Mouse (Mus musculus) olfactory bulb, adult 2 months (tissue): ENCODE data around the gene Zmynd8. TPM values are rescaled to one million over a fixed set of nuclear protein-coding genes. Genes with fewer than 3 reads are reported as not detected.
A peak's percentile ranks its signal among the peaks of the same experiment; 100 is the strongest.

Source experiments
- H3K27ac ChIP-seq: fragments of 200-500 bp; 2 replicates; pipeline ENCODE4 v1.5.1; 2012; ENCODE audit warnings: low read depth, low read length; ENCODE audit not compliant: insufficient read depth
- H3K4me1 ChIP-seq: fragments of 200-500 bp; 2 replicates; pipeline ENCODE4 v1.6.1; 2012; ENCODE audit warnings: low read length; ENCODE audit not compliant: control insufficient read depth, insufficient read depth
- H3K4me3 ChIP-seq: fragments of 200-500 bp; 2 replicates; pipeline ENCODE4 v1.5.1; 2012; ENCODE audit warnings: mild to moderate bottlenecking, low read depth, low read length, moderate library complexity; ENCODE audit not compliant: insufficient read depth
- CTCF ChIP-seq: fragments of 200-500 bp; IDR thresholded peaks from 2 replicates; pipeline ENCODE4 v1.5.1; 2012; ENCODE audit warnings: low read depth, mild to moderate bottlenecking, low read length, moderate library complexity; ENCODE audit not compliant: insufficient read depth
- POLR2A ChIP-seq: fragments of 200-500 bp; IDR thresholded peaks from 2 replicates; pipeline ENCODE4 v1.6.1; 2012; ENCODE audit warnings: mild to moderate bottlenecking, low read depth, low read length, moderate library complexity; ENCODE audit not compliant: insufficient read depth
- WGBS: fragments of 180-500 bp; shearing (Covaris S2); methylation state at CpG from one replicate; pipeline ENCODE4 v1.1.7; 2018; 5-methylcytosine and 5-hydroxymethylcytosine counted together
- polyA plus RNA-seq: library from polyadenylated mRNA; stranded (reverse); fragments of >200 nt; gene quantifications from 2 replicates; pipeline ENCODE4 v1.2.4, GENCODE M21; 2012; ENCODE audit warnings: low replicate concordance; ENCODE audit not compliant: missing spikeins, insufficient read depth, insufficient read length

Gene Zmynd8
- polyA plus RNA-seq, 1 experiment = 440 TPM

DNA sequence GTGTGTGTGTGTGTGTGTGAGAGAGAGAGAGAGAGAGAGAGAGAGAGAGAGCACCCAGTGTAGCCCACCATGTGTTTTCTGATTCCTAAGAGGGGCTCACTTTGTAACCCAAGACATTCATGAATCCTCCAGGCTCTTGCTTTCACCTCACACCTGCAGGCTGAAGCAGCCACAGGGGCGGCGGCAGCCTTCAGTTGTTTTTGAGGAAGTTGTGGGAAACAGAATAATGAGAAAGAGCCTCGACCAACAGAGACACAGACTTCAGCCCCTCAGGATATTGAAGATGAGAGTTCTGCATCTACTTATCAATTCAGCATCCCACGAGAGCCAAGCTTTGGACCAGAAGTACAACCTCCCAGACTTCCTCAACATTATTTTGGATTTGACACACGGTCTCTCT lies 6.2 kb downstream of the Zmynd8 start:
- Histone ChIP-seq H3K4me1 (peaks cover 19% of the 10 kb centered on the region), H3K27ac (no peak overlapping the region), H3K4me3 (no peak overlapping the region)
- 82% methylated on average over 5 of the region's 5 CpGs for WGBS
- TF ChIP-seq POLR2A (no peak), CTCF (no peak)

DNA sequence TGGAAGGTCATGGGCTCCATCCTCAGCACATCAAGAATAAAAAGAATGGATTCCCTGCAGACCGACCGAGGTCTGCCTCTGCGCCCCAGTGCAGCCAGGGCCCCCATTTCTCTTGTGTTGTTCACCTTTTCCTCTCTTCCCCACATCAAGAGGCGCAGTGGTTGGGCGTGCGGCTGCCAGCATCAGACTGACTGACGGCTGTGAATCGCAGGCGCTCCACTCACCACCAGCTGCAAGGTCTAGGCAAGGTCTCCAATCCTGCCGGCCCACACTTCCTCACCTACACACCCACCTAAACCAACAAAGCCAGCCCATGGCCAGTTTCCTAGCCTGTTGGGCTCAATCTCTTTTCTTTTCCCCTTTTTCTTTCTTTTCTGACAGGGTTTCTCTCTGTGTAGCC lies 8.4 kb downstream of the Zmynd8 start:
- Histone ChIP-seq H3K27ac (no peak overlapping the region), H3K4me1 (peaks cover 40% of the 10 kb centered on the region), H3K4me3 (no peak overlapping the region)
- TF ChIP-seq POLR2A (no peak), CTCF (no peak)
- 92% methylated on average over 10 of the region's 10 CpGs for WGBS

DNA sequence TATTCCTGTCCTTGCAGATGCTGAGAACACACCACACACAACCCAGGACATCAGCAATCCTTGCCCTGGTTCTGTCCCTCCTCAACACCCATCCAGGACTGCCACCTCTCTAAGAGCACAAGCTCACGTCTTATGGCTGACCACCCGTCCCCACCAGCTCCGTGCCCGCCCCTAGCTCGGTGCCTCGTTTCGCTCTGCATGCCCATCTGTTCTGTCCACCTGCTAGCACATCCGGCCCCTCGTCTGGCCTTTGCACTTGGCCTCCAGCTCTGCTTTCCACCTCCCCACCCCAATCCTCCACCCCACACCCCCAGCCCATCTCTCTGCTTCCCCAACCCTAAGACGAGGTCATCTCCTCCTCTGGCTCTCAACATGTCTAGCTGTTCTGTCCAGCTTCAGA lies 8.9 kb downstream of the Zmynd8 start:
- WGBS = 93% methylated on average over 10 of the region's 10 CpGs
- no peak overlapping the region for H3K4me3 ChIP-seq
- 0 out of 2 replicates have a peak overlapping the region, but pooled peaks have one; percentile 16 for H3K27ac ChIP-seq
- peaks cover 45% of the 10 kb centered on the region for H3K4me1 ChIP-seq
- TF ChIP-seq POLR2A = no peak
- no peak for TF ChIP-seq CTCF

DNA sequence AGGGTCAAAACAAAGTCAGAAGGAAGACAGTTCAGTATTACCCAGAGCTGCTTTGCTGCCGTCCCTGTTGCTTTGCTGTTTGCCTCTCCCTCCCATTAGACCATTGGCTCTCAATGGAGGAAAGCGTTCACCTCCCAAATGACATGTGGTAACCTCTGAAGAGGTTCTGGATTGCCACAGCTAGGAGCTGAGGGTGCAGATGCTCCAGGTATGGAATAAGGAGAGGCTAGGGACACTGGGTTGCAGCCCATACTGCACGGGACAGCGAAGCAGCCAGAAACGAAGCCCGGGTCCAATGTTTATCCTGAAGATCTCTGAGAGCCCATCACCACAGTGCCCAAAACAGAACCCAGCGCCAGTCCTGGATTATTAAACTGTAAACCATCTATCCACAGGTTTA lies 9.6 kb downstream of the Zmynd8 start:
- Histone ChIP-seq H3K4me3 (no peak overlapping the region), H3K4me1 (peaks cover 48% of the 10 kb centered on the region), H3K27ac (peak overlapping the region; percentile 84)
- no peak for TF ChIP-seq POLR2A
- TF ChIP-seq CTCF = no peak
- 72% methylated on average over 7 of the region's 7 CpGs for WGBS

DNA sequence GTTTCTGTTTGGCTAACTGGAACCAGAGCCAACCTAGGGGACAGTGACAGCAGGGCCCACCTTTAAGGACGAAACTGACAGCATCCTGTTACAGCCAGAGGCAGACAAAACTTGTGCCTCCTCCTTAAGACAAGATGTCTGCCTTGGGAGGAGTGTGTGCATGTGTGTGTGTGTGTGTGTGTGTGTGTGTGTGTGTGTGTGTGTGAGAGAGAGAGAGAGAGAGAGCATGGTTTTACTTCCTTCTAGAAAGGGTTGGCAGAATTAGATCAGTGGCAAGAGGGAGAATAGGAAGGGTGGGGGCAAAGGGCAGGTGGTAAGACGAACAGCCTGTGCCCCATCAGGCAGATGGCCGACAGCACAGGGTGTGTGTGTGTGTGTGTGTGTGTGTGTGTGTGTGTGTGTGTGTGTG lies 10.0 kb downstream of the Zmynd8 start:
- peaks cover 51% of the 10 kb centered on the region for H3K4me1 ChIP-seq
- peak overlapping the region; percentile 84 for H3K27ac ChIP-seq
- TF ChIP-seq CTCF (no peak), POLR2A (no peak)
- WGBS = 16% methylated on average over 3 of the region's 3 CpGs
- H3K4me3 ChIP-seq = no peak overlapping the region

DNA sequence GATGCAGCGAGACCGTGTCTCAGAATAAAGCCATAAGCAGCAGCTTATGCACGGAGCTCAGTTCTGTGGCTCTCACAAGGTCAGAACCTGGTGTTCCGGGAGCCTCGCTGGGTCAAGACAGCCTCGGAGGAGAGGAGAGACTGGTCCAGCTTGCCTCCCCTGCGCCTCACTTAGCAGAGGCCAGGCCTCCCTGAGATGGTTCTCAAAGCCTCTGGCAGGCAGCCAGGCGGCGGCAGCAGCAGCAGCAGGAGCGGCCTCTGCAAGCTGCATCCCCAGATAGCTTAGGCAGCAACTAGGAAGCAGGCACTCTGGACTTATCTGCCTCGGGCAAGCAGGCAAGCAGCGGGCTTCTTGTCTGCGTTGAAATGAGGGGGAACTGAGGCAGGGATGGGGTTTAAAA lies 10.4 kb downstream of the Zmynd8 start:
- H3K4me1 ChIP-seq = peaks cover 53% of the 10 kb centered on the region
- no peak overlapping the region for H3K4me3 ChIP-seq
- WGBS = 8% methylated on average over 13 of the region's 13 CpGs
- no peak for TF ChIP-seq CTCF
- no peak for TF ChIP-seq POLR2A
- H3K27ac ChIP-seq = peak overlapping the region; percentile 84

DNA sequence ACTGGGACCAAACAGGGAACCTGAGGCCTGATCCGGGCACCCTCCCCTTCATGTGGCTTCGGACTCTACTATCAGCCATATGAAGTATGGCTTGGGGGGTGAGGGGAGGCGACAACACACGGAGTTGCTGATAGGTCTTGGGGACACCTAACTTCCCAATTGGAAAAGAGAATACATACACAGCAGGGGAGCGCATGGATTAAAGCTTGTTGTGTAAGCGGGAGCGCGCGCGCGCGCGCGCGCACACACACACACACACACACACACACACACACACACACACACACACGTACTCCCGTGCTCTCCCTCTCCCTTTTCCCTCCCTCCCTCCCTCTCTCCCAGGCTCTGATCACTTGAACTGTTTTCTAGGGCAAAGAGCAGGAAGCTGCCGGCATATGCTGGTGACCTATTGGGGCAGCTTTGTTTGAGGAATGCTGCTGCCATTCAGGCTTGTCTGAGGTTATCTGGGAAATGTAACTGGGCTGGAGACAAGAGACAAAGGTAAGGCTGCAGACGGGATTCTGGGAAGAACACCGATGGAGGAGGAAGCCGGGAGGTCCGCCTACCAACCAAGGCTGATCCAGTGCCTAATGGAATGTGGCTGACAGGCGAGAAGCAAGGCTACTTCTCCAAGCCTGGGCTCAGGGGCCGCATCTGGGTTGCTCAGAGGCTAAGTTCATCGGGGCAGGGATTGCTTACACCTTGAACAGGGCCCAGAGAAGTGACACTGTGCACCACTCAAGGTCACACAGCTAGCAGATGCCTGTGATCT lies 11.8 kb downstream of the Zmynd8 start:
- WGBS = 15% methylated on average over 25 of the region's 25 CpGs
- Histone ChIP-seq H3K27ac (peak overlapping the region; percentile 100), H3K4me1 (peaks cover 65% of the 10 kb centered on the region), H3K4me3 (no peak overlapping the region)
- TF ChIP-seq POLR2A = no peak
- no peak for TF ChIP-seq CTCF

DNA sequence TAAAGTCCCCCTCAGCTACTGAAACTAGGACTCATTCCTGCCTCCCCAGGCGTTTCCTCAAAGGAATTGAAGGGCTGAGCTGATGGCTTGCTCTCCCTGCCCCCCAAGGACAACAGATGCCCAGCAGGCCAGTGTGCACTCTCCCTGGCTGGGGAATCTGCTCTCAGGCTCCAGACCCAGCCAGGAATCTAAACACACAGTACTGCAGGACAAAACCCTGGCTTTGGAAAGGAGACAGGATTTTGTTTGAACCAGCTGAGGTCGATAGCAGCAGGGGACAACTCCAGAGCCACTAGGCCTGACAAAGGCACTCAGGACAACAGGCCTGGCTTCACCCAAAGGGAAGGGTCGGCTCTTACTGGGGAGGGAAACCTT lies 12.3 kb downstream of the Zmynd8 start:
- TF ChIP-seq CTCF = no peak
- TF ChIP-seq POLR2A = no peak
- Histone ChIP-seq H3K4me1 (peaks cover 70% of the 10 kb centered on the region), H3K4me3 (no peak overlapping the region), H3K27ac (peak overlapping the region; percentile 100)
- 5% methylated on average over 3 of the region's 3 CpGs for WGBS

DNA sequence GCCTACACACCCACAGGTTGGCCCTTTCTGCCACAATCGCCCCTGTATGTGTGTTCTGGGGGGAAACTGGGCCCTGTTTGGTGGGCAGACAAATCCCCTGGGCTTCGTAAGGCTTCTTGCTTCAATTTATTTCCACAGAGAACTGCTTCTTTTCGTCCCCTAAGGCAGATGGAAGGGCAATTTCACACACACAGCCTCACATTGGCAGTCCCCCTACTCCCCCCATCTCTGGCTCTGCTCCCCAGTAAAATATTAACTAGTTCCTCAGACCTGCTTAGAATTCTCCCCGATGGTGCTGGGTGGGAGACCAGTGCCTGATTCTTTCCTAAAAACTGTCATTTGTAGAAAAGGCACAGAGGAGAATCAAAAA lies 12.9 kb downstream of the Zmynd8 start:
- H3K4me3 ChIP-seq = no peak overlapping the region
- no peak for TF ChIP-seq POLR2A
- no peak for TF ChIP-seq CTCF
- peak overlapping the region; percentile 100 for H3K27ac ChIP-seq
- 13% methylated on average over 4 of the region's 4 CpGs for WGBS
- H3K4me1 ChIP-seq = peaks cover 72% of the 10 kb centered on the region
